Mouse (Mus musculus): Measurements from ENCODE around the gene Ivd. TPM values are rescaled to one million over a fixed set of nuclear protein-coding genes. Genes with fewer than 3 reads are reported as not detected.

Ivd gene
- polyA plus RNA-seq, 1 experiment from 2014 or later: 50.3 TPM

DNA sequence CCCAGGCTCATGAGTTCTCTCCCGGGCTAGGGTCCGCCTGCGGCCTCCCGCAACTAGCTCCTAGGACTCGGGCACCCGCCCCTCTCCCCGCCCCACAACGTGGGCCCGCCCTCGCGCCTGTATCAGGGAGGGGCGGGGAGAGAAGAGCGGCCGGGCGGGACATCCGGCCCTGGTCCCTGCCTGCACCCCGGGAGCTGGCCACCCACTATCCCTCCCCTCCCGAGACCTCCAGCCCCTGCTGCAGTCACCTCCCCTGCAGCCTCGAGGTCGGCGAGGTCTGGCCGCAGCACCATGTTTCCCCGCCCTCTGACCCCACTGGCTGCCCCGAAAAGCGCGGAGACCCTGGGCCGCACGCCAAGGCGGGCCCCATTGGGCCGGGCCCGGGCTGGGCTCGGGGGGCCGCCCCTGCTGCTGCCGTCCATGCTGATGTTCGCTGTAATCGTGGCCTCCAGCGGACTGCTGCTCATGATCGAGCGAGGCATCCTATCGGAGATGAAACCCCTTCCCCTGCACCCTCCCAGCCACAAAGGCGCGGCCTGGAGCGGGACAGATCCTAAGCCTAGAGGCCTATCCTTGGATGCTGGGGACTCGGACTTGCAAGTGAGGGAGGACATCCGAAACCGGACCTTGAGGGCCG is 64.7 kb downstream of the Ivd start, which contains the start of gene Chst14:
Gene Chst14 (plus strand): TSS at position 136 of the 637 bp plus-strand sequence.
- H3K27me3 ChIP-seq (ENCODE audit: control insufficient read depth, insufficient read depth, low read depth, low read length): no peaks in the 10 kb centered on the region
- H3K9me3 ChIP-seq (replicated peaks; ENCODE audit: control insufficient read depth, low read length): no peaks in the 10 kb centered on the region
- H3K36me3 ChIP-seq (ENCODE audit: control insufficient read depth, insufficient read depth): peaks cover 8% of the 10 kb centered on the region; the same call in 1 of the 2 replicates
- H3K9ac ChIP-seq (ENCODE audit: low read depth, low read length): peak within 1 kb of the TSS; percentile 81
- under 1% methylated on average over 47 of the region's 47 CpGs for WGBS (ENCODE audit: insufficient replicate concordance)
- H3K4me1 ChIP-seq (ENCODE audit: control insufficient read depth, low read depth, low read length): peaks cover 24% of the 10 kb centered on the region
- peak within 1 kb of the TSS; percentile 48 for H3K27ac ChIP-seq (ENCODE audit: low read length)
- peak; percentile 95 for ATAC-seq (ENCODE audit: low read depth)
- peak within 1 kb of the TSS; percentile 98 for H3K4me2 ChIP-seq (ENCODE audit: low read depth, low read length)
- H3K4me3 ChIP-seq (ENCODE audit: low read depth, low read length): peak within 1 kb of the TSS; percentile 86

DNA sequence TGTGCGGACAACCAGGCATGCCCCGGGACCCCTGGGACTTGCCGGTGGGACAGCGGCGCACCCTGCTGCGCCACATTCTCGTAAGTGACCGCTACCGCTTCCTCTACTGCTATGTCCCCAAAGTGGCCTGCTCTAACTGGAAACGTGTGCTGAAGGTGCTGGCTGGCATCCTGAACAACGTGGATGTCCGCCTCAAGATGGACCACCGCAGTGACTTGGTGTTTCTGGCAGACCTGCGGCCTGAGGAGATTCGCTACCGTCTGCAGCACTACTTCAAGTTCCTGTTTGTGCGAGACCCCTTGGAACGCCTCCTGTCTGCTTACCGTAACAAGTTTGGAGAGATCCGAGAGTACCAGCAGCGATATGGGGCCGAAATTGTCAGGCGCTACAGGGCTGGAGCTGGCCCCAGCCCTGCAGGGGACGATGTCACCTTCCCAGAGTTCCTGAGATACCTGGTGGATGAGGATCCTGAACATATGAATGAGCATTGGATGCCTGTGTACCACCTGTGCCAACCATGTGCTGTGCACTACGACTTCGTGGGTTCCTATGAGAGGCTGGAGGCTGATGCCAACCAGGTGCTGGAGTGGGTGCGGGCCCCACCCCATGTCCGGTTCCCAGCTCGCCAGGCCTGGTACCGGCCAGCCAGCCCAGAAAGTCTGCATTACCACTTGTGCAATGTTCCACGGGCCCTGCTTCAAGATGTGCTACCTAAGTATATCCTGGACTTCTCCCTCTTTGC is 65.4 kb downstream of the Ivd start:
- H3K4me3 ChIP-seq (ENCODE audit: low read depth, low read length): peak overlapping the region; percentile 86
- peak overlapping the region; percentile 48; the same call in 1 of the 2 replicates for H3K27ac ChIP-seq (ENCODE audit: low read length)
- ATAC-seq (ENCODE audit: low read depth): no peak
- H3K4me2 ChIP-seq (ENCODE audit: low read depth, low read length): peak overlapping the region; percentile 98
- H3K4me1 ChIP-seq (ENCODE audit: control insufficient read depth, low read depth, low read length): peaks cover 24% of the 10 kb centered on the region
- H3K36me3 ChIP-seq (ENCODE audit: control insufficient read depth, insufficient read depth): peaks cover 8% of the 10 kb centered on the region; the same call in 1 of the 2 replicates
- no peaks in the 10 kb centered on the region for H3K27me3 ChIP-seq (ENCODE audit: control insufficient read depth, insufficient read depth, low read depth, low read length)
- H3K9ac ChIP-seq (ENCODE audit: low read depth, low read length): peak overlapping the region; percentile 81
- 29% methylated on average over 31 of the region's 31 CpGs for WGBS (ENCODE audit: insufficient replicate concordance)
- no peaks in the 10 kb centered on the region for H3K9me3 ChIP-seq (replicated peaks; ENCODE audit: control insufficient read depth, low read length)

Other genes with a start within 250 kb of the Ivd start
- 0.14 and 0.30 TPM in 2 replicates for gene Pak6, start 198.7 kb upstream of the Ivd start, polyA plus RNA-seq (2015; fragmentation: Nextera tagmentation; extraction: Ambion mirVana)
- 0.02 and 0.06 TPM in 2 replicates for gene Ankrd63, start 158.0 kb upstream of the Ivd start, polyA plus RNA-seq (2015; fragmentation: Nextera tagmentation; extraction: Ambion mirVana)
- gene Plcb2, start 133.5 kb upstream of the Ivd start, polyA plus RNA-seq (2015; fragmentation: Nextera tagmentation; extraction: Ambion mirVana): 2.3 and 3.0 TPM in 2 replicates
- gene Inafm2, start 116.2 kb upstream of the Ivd start, polyA plus RNA-seq (2015; fragmentation: Nextera tagmentation; extraction: Ambion mirVana): 12.0 and 12.1 TPM in 2 replicates
- gene Ccdc9b, start 99.3 kb upstream of the Ivd start, polyA plus RNA-seq (2015; fragmentation: Nextera tagmentation; extraction: Ambion mirVana): 0.26 and 0.37 TPM in 2 replicates
- 0.85 TPM in 1 of 2 replicates, not detected in the other for gene Phgr1, start 89.2 kb upstream of the Ivd start, polyA plus RNA-seq (2015; fragmentation: Nextera tagmentation; extraction: Ambion mirVana)
- 0.19 TPM in 2 replicates for gene Disp2, start 82.2 kb upstream of the Ivd start, polyA plus RNA-seq (2015; fragmentation: Nextera tagmentation; extraction: Ambion mirVana)
- gene Knstrn, start 48.0 kb upstream of the Ivd start, polyA plus RNA-seq (2015; fragmentation: Nextera tagmentation; extraction: Ambion mirVana): 63.5 and 64.4 TPM in 2 replicates
- 2.9 and 3.0 TPM in 2 replicates for gene Bahd1, start 38.4 kb downstream of the Ivd start, polyA plus RNA-seq (2015; fragmentation: Nextera tagmentation; extraction: Ambion mirVana)
- 4.0 and 4.9 TPM in 2 replicates for gene Chst14, start 64.5 kb downstream of the Ivd start, polyA plus RNA-seq (2015; fragmentation: Nextera tagmentation; extraction: Ambion mirVana)
- 13.3 and 13.4 TPM in 2 replicates for gene Ccdc32, start 167.4 kb downstream of the Ivd start, polyA plus RNA-seq (2015; fragmentation: Nextera tagmentation; extraction: Ambion mirVana)
- 2.0 and 2.1 TPM in 2 replicates for gene Rpusd2, start 172.8 kb downstream of the Ivd start, polyA plus RNA-seq (2015; fragmentation: Nextera tagmentation; extraction: Ambion mirVana)
- gene Knl1, start 185.2 kb downstream of the Ivd start, polyA plus RNA-seq (2015; fragmentation: Nextera tagmentation; extraction: Ambion mirVana): 52.2 and 57.6 TPM in 2 replicates